Mouse (Mus musculus) lung, postnatal 36 days (tissue): ENCODE results near the gene Ints4.
"Not testable (repeated sequence)": the region's sequence is repeated elsewhere in the genome, so short reads cannot be mapped to it uniquely, and the experiment has no call there.

ENCODE experiments used
- DNase-seq: peaks from one replicate; pipeline ENCODE4 v3.0.0; 2022; ENCODE audit warnings: mixed read lengths

The Ints4 gene

DNA sequence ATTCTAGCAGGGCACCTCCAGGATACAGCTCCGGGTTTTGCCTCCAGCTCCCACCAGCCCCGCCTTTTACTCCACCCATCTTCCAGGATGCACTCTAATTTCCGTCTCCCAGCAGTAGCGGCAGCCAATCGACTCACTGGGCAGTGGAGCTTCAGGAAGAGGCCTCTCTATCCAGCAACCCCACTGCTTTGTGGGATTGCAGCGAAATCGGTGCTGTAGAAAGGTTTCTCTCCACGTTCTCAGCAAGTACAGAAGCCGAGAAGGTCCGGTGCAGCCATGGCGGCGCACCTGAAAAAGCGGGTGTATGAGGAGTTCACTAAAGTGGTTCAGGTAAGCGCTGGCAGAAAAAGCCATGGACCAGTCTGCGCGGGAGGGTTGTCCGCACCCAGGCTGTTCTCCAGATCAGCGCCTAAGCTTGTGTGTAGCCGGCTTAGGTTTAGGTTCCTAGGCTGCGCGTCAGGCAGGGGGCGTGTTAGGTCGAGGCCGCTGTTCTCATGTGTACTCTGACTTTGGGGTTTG, at the start of gene Ints4:
TSS of gene Ints4 (plus strand) at position 136 of the 519 bp plus-strand sequence.
- DNase-seq, result peak; percentile 97

DNA sequence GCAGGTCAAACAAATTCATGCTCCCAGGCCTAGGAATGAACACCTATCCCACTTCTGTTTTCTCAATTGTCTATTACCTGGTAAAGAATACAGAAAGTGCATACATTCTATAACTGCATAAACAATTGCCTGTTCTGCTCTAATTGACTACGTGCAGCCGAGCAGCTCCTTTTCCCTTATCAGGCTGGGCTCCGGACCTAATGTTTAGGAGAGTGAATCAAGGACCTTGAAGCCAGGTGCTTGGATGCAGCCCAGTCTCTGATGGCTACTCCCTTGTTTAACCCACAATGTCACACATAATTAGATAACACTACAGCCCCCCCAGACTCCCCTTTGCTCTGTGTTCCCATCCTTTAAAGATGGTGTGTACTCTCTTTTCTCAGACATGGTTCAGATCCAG, 47.2 kb upstream of the Ints4 start:
- DNase-seq, result not testable (repeated sequence)

DNA sequence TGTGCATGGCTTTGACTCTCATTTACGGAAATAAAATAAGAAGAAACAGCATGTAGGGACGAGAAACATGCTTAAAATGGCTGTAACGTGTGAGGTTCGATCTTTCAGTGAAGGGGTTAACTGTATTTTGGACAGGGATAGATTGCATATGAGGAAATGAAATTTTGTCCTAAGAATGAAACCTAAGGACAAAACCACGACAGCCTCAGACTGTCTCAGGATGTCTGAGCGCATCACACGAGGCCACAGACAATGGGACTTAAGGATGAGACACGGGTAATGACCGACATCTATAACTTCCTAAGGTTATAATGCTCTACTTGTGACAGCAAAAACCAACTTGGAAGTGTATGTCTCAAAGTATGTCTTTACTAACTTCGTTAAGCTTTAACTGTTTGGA, 46.2 kb upstream of the Ints4 start:
- DNase-seq, result no peak

DNA sequence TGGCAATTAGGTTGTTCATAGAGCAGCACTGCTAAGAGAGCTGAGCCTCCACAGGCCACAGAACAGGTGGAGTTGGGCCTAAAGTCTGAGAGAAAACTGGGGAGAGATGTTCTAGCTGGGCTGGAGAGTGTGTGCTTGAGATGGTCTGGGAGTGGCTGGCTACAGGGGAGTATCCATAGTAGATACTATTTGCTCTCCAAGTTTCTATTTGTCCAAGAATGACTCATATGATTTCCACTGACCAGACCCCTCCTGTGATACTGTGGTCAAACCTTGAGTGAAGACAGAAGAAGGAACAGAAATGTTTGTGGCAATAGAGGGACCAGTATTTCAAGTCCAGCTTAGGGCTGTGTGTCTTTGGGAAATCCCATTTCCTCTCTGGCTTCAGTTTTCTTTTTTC, 41.8 kb upstream of the Ints4 start:
- DNase-seq, result no peak

DNA sequence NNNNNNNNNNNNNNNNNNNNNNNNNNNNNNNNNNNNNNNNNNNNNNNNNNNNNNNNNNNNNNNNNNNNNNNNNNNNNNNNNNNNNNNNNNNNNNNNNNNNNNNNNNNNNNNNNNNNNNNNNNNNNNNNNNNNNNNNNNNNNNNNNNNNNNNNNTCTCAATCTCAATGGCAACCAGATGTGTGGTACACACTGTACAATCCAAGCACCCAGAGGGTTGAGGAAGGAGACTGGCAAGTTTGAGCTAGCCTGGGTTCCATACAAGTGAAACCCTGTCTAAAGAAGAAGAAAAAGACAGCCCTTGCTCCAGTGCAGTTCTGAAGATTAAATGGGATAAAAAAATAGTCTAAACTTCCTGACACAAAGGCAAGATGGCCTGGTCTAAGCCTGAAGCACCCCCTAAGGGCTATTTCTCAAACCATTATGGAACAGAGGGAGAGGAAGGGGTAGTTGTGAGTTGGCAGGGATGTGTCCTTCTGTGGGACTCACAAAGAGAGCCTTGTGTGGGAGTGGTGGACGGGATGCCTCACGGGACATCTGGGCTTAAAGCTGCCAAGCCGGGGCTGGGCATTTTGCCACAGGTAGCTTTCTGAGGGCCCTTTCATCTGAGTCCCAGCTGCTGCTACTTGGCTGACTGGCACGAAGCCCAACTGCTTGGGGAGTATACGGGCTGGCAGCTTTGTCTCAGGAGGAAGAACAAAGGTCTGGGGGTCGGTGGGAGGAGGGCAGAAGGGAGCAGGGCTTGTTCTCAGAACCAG, 34.4 kb upstream of the Ints4 start:
- peak; percentile 88 for DNase-seq

DNA sequence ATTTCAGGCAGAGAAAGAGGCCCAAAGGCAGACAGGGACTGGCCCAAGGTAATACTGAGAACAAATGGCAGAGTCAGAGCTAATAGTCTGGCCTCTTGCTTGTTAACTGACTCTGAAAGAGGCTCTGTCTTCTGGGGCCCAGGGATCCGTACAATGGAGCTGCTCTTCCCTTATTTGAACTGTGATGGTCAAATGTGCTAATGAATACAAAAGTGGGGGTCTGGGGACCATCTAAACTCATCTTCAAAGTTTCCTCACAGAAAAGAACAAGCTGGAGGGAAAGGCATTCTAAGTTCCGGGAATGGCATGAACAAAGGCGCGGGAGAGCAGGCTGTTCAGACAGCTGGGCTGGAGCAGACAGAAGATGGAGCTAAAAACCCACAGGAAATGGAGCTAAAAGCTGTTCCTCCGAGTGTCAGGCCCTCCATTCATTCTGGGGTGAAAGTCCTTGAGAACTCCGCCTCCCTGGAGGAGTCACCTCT, 33.7 kb upstream of the Ints4 start:
- DNase-seq, result peak; percentile 26

DNA sequence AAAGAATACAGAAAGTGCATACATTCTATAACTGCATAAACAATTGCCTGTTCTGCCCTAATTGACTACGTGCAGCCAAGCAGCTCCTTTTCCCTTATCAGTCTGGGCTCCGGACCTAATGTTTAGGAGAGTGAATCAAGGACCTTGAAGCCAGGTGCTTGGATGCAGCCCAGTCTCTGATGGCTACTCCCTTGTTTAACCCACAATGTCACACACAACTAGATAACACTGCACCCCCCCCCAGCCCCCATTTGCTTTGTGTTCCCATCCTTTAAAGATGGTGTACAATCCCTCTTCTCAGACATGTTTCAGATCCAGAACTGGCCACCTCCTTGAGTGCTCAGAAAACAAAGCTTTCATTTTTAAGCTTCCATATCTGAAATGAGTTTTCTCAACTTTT, 29.7 kb upstream of the Ints4 start, which contains the start of gene Kctd14:
TSS of gene Kctd14 (plus strand) at position 301 of the 400 bp plus-strand sequence.
- not testable (repeated sequence) for DNase-seq

DNA sequence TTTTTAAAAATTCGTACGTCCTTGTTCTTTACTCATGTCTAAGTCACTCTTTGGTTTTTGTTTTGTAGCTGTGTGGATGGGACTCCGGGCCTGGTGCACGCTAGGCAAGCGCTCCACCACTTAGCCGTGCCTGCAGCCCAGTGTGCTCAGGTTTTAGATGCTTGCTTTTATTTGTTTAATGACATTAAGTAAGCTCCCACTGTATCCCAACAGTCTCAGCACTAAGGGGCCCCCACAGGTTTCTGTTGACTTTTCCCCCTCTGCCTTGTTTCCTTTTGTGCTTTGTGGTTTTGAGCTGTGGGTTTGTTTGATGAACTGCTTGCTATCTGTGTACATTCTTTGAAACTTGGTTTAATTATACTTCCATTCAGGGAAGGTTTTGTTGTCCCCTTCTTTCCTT, 28.6 kb upstream of the Ints4 start:
- no peak for DNase-seq

DNA sequence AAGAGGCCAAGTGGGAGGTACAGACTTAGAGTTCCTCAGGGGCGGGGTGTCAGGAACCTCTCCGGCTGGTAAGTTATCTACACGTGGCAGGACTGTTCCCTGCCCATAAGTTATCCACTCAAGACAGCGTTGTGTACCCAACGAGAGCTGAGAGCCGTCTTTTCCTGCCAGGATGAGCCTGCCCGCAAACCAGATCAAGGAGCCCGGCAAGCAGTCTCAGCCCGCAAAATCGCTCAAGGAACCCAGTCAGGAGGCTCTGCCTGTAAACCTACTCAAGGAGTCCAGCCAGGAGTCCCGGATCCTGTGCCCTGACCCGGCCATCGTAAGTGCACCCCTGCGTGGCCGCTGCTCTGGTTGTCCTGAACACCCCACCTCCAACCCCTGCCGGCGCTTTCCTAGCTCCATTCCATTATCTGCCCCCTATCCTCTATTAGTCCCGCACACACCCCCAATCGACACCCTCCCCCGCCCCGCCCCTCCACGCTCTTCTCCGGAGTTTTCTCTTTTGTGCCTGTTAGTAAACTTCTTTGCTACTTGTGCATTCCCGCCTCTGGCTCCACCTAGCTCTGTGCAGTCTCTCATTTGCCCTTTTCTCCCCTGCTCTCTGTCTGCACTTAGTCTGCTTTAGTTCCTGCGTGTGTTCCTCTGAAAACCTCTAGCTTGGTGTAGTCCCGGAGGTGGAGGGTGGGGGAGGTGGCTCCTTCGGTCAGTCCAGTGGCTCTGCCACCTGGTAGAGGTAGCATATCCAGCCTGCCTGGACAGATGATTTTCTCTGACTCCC, 27.4 kb upstream of the Ints4 start:
- peak; percentile 64 for DNase-seq

DNA sequence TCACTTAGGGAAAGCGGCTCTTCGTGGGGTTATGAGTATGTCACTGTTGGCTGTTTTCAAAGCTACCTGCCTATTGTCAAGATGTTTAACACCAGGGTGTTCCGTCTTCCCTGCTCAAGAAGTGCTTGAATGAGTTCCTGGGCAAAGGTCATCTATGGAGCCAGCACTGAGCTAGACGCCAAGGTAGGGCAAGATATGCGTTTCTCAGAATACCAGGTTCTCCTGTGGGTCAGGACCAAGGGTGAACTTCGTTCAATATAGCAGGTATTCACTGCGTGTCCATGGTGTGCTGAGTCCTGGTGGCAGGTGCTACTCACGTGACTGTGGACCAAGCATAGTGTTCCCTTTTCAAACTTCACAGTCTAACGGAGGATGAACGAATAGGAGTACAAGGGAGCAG, 26.0 kb upstream of the Ints4 start:
- DNase-seq, result no peak

DNA sequence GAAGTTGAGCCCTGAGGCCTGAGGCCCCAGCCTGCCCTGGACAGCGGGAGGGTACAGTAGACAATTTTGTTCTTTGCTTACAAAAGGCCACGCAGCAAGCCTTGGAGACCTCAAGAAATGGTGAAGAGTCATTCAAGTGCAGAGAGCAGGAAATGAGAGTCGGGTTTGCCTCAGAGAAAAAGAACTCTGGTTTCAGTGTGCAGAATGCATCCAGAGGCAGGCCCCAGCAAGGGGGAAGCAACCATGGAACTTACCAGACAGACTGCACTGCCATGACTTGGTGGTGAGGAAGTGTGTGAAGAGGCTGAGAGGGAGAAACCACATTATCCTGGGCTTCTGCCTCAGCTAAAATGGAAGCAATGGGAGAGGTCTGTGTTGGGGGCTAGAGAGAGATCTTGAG, 25.2 kb upstream of the Ints4 start:
- DNase-seq, result no peak

DNA sequence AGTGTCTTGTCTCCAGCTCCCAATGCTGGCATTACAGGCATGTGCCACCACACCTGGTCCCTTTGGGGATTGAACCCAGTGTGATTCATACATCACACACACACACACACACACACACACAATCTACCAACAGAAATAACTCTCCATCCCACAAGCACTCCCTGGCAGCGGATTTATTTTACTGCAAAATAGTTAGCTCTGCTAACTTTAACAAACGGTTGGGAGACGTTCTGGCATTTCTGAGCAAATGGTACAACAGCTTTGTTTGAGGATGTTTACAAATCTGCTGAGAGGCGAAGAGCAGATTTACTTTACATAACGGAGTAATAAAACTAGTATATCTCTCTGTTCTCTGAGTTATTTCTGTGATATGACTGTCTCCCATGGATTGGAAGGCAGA, 7.8 kb upstream of the Ints4 start:
- no peak for DNase-seq

DNA sequence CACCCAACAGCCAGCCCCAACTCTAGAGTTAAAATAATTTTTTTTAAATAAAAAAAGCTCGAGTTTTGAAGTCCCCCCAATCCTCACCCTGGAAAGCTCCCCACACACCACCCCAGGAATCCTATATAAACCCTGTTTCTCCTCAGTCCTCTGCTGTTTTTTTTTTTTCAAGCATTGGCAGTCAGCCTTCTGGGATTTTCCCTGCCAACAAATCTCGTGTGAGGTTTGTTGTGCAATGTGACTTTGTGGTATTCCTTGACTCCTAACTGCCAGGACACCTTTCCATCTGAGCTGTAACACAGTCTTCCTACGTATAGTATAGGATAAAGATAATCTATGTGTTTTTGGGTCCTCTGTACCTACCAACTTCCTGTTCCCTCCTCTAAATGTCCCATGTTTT, 1.4 kb upstream of the Ints4 start:
- peak; percentile 29 for DNase-seq

DNA sequence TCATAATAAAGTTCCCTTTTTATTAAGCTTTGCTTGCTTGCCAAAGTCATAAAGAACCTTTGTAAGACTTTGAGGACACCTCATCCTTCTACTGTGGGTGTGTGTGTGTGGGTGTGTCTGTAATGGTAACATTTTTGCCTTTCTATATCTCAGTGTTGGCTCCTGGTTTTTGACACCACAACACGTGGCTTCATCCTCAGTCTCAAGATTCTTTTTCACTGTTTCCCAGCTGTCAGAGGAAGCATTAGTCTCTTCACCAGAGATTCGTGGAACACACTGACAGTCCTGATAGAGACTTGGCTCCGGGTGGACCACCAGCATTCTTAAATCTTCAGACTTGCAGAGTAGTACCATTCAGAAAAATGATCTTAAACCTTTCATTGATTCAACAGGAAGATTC, 466 bp upstream of the Ints4 start:
- no peak for DNase-seq

DNA sequence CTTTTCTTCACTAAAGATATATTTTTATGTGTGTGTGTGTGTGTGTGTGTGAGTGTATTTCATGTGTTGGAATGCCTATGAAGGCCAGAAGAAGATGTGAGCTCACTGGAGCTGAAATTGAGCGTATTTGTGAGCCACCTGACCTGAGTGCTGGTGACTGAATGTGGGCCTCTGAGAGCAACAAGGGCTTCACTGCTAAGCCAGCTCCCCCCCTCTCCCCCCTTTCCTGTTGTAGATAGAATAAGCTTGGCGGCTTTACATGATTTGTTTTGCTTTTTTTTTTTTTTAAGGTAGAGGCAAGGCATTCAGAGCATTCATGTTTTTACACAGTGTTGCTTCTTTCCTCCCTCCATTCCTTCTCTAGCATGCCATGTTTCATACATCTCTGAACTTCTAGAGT, 2.6 kb downstream of the Ints4 start:
- no peak for DNase-seq

DNA sequence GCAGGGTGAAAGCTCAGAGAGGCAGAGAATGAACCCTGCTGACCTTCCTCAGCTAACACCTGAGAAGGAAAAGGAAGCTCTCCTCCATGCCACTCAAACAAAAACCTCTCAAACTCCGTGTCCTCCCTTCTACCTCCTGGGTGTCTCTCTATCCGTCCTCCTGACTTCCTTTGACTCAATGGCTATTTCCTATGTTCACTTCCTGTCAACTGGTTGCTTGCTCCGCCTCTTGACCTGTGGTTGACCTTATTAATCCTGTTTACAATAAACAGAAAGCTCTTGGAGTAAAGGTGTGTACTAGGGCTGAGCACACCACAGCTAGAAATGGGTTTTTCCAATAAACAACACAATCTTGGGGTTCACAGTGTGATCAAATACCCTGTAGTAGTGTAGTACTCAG, 10.4 kb downstream of the Ints4 start:
- DNase-seq, result no peak

DNA sequence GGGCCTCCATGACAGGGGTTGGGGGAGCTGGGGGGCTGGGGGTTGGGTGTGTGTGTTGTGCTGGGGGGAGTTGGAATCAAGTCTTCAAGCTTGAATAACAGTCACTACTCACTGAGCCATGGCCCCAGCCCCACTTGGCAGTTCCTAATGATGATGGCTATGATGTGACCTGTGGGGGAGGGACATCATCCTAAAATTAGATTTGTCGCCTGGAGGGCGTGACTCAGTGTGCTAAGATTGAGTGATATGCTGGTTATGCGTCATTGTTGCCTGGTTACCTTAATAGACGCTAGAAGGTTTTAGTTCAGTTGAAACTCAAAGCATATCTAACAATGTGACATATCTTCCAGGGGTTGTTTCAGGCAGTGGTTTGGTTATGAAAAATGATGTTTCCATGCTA, 11.7 kb downstream of the Ints4 start:
- no peak for DNase-seq

DNA sequence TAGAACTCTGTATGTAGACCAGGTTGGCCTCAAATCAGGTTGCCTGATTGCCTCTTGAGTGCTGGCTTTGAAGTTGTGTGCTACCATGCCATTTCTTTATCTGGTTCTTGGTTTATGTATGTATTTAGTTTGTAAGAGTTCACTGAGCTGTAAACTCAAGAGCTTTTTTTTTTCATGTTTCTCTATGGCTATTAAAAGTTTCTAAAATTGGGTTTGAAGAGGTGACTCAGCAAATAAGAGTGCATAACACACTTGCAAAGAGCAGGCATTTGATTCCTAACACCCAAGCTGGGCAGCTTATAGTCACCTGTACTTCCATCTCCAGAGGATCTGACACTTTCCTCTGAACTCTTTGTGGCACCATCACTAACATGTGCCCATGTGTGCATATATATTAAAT, 14.3 kb downstream of the Ints4 start:
- DNase-seq, result no peak

DNA sequence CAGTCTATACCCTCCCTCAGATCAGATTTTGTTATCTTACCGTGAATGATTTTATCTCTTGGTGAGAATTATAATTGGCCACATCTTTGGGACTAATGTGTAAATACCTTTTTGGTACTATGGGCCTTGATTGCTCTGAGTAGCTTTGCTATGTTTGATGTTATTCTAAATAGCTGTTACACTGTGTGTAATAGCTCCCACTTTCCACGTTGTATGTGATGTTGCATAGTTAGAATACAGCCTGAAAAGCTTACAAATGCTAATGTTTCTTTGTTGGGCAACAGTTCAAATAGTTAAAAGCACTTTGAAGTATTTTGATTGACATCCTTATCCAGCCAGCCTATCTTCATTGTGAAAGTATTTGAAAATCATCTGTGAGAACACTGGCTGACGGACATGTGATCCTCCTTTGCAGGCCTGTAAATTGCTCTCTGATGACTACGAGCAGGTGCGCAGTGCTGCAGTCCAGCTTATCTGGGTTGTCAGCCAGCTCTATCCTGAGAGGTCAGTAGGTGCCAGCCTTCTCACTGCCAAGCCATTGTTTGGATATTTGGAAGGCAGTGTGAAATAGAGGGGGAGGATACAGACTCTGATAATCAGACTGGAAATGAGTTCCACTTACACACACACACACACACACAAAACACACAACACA, 19.9 kb downstream of the Ints4 start:
- peak; percentile 39 for DNase-seq

DNA sequence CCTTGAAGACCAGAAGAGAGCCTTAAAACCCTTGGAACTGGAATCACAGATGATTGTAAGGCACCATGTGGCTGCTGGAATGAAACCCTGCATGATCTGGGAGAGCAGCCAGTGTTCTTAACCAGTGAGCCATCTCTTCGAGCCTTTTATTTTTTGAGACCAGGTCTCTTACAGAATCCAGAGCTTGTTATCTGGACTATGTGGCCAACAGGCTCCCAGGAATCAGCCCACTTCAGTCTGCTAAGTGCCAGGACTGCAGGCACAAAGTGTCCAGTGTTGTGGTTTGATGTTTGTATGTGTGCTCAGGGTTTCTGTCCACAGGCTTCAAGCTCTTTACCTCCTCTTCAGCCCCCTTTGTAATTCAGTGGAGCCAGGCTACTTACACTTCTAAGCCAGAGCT, 34.0 kb downstream of the Ints4 start:
- peak; percentile 72 for DNase-seq

DNA sequence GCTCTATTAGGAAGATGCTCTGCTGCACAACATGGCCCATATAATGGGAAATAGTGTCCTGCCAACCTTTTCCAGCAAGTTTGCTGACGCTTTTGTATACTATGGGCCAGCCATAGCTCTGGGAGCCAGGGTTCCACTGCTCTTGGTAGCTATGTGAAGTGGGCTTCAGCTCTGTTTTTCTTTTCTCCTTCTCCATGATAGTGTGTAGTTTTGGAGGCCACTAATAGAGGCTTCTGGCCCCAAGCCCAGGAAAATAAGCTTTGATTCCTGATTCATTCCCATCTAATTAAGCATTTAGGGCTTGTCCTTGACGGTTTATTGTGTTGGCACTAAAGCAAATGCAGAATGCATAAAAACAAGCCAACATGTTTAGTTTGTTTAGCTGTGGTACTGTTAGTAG, 39.2 kb downstream of the Ints4 start:
- DNase-seq, result no peak

DNA sequence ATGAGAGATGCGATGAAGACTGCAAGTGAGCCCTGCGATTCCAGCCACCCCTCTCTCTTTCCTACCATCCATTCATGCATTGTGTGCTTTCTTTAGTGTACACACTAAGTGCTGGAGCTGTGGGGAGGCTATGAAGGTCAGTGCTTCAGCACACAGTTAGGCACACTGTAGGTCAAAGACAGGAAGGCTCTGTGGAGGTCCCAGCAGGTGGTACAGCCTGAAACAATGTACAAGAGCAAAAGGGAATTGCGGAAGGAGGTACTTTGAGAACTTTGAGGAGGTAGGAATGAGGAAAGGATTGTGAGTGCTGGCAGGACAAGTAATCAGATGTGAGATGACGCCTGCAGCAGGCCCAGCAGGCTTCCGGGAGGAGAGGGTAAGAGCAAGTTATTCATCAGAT, 54.8 kb downstream of the Ints4 start:
- no peak for DNase-seq

DNA sequence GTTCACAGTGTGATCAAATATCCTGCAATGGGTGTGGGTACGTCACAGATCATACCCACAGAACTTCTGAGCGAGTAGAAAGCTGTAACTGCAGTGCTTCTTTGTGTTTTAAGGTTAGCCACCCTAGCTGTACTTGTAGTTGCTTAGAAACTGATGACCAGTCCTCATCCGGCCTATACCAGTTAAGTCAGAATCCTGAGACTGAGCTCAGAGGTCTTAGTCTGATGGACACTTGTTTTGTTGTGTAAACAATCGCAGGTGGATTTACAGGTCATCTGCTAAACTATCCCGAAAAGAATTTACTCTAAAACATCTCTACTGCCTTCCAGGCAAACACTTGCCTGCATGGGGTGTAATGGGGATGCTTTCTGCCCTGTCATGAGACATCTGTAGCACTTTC, 55.8 kb downstream of the Ints4 start:
- no peak for DNase-seq

DNA sequence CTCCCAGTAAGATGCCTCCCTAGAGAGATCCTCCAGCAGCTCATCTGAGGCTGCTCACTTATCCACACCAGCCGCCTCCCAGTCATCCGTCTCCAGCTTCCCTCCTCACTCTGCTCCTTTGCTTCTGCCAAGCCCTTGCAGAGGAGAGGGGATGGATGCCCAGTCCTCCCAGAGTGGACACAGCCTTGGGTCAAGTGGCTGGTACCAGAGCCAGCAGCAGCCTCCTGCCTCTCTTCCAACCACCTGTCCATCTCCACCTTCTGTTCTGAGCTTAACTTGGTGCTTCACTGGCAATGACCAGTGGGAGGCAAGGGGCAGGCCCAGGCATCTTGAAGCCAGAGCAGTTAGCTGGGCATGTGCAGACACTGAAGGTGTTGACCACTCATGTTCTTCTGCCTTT, 65.7 kb downstream of the Ints4 start:
- DNase-seq, result no peak
